Mouse (Mus musculus): Measurements from ENCODE around the gene Zfp968. TPM values are rescaled to one million over a fixed set of nuclear protein-coding genes. Genes with fewer than 3 reads are reported as not detected.
"Not testable (repeated sequence)": the region's sequence is repeated elsewhere in the genome, so short reads cannot be mapped to it uniquely, and the experiment has no call there.

The Zfp968 gene
- total RNA-seq (2017), result 2.6 to 6.8 TPM (median 3.7 TPM) in 3 replicates

GRCm38 (mm10) chr2:175372136-175372535 lies at the start of gene Zfp968:
Gene Zfp968 (plus strand): TSS chr2:175372436.
- ATAC-seq (replicated peaks; ENCODE audit: insufficient number of reproducible peaks, low FRiP score, low TSS enrichment, poor library complexity, severe bottlenecking), result not testable (repeated sequence)

- not testable (repeated sequence) for ATAC-seq (replicated peaks; ENCODE audit: insufficient number of reproducible peaks, low FRiP score, low TSS enrichment, poor library complexity, severe bottlenecking)
These were observed 34.1 kb upstream of the Zfp968 start, which contains the start of gene Gm4631 for GRCm38 (mm10) chr2:175338097-175338496. Gene Gm4631 (minus strand): TSS chr2:175338197.

Other genes with a start within 250 kb of the Zfp968 start
- 3.6 to 11.4 TPM (median 7.2 TPM) in 3 replicates for gene Gm14399, start 230.4 kb upstream of the Zfp968 start, total RNA-seq (2017)
- gene Gm14443, start 196.6 kb upstream of the Zfp968 start, total RNA-seq (2017), result not detected in 3 replicates
- 5.2 to 21.0 TPM (median 17.6 TPM) in 3 replicates for gene Gm14391, start 165.5 kb upstream of the Zfp968 start, total RNA-seq (2017)
- 2.7 to 7.3 TPM in 2 of 3 replicates, not detected in the other for gene Gm14440, start 97.3 kb upstream of the Zfp968 start, total RNA-seq (2017)
- gene Gm4631, start 34.2 kb upstream of the Zfp968 start, total RNA-seq (2017), result 4.5 to 20.4 TPM (median 15.6 TPM) in 3 replicates
- 2.0 to 9.7 TPM (median 3.7 TPM) in 3 replicates for gene Gm4724, start 63.4 kb downstream of the Zfp968 start, total RNA-seq (2017)
- gene Zfp965, start 97.5 kb downstream of the Zfp968 start, total RNA-seq (2017), result 9.7 to 26.0 TPM (median 22.1 TPM) in 3 replicates